Mouse (Mus musculus) heart, adult 2 months (tissue): ENCODE measurements at regions not wholly inside any gene's neighbourhood (a gene's known extent, or its start where the extent isn't known, plus 50 kb on each side); places are given as distances from the start of the nearest gene placed in this dataset.

ENCODE experiments used
- DNase-seq, 2 experiments: peaks; one replicate each; pipeline ENCODE4 v3.0.0; 2021
- H3K27ac ChIP-seq: fragments of 200-600 bp; 2 replicates; pipeline ENCODE4 v1.8.1; 2022
- H3K27me3 ChIP-seq: fragments of 200-500 bp; 2 replicates; pipeline ENCODE4 v1.6.1; 2012; ENCODE audit warnings: mild to moderate bottlenecking, low read length, inconsistent platforms, mixed read lengths; ENCODE audit not compliant: control insufficient read depth, insufficient read depth
- H3K36me3 ChIP-seq: fragments of 200-500 bp; 2 replicates; pipeline ENCODE4 v1.6.1; 2012; ENCODE audit warnings: low read length, inconsistent platforms; ENCODE audit not compliant: control insufficient read depth, insufficient read depth
- H3K4me1 ChIP-seq: fragments of 200-500 bp; 2 replicates; pipeline ENCODE4 v1.6.1; 2011; ENCODE audit warnings: low read length; ENCODE audit not compliant: control insufficient read depth, insufficient read depth
- H3K4me3 ChIP-seq: fragments of 200-600 bp; 2 replicates; pipeline ENCODE4 v1.8.1; 2022
- H3K79me2 ChIP-seq: fragments of 200-500 bp; replicated peaks from 2 replicates; pipeline ENCODE4 v1.6.1; 2012; ENCODE audit warnings: mild to moderate bottlenecking, inconsistent platforms, low read length, moderate library complexity, mixed read lengths; ENCODE audit not compliant: control insufficient read depth, insufficient read depth
- H3K9ac ChIP-seq: fragments of 200-500 bp; 2 replicates; pipeline ENCODE4 v1.6.1; 2012; ENCODE audit warnings: low read depth, mild to moderate bottlenecking, control low read depth, inconsistent platforms, low read length, mixed read lengths
- CTCF ChIP-seq: fragments of 200-600 bp; IDR thresholded peaks from 2 replicates; pipeline ENCODE4 v1.8.1; 2022; ENCODE audit warnings: antibody characterized with exemption, mild to moderate bottlenecking, moderate library complexity
- EP300 ChIP-seq: fragments of 200-500 bp; IDR thresholded peaks from 2 replicates; pipeline ENCODE4 v1.6.1; 2011; ENCODE audit warnings: low read depth, low read length, control low read depth; ENCODE audit not compliant: insufficient read depth
- POLR2A ChIP-seq: fragments of 200-500 bp; IDR thresholded peaks from 2 replicates; pipeline ENCODE4 v1.6.1; 2011; ENCODE audit warnings: mild to moderate bottlenecking, low read depth, low read length, control low read depth; ENCODE audit not compliant: insufficient read depth
- WGBS: fragments of 180-500 bp; shearing (Covaris S2); methylation state at CpG from one replicate; pipeline ENCODE4 v1.1.7; 2018; 5-methylcytosine and 5-hydroxymethylcytosine counted together
- intact Hi-C: fragments of 180-260 bp; cut with DNase I; formaldehyde crosslinking; loops from one replicate; pipeline ENCODE4 v1.15.1; 2025

GRCm38 (mm10) chr6:100968960-100969359, 135.5 kb downstream of the Ppp4r2 start:
- H3K9ac ChIP-seq: no peak overlapping the region
- no peaks in the 10 kb centered on the region for H3K27me3 ChIP-seq
- H3K4me1 ChIP-seq: peaks cover 1% of the 10 kb centered on the region; the same call in 1 of the 2 replicates
- no peaks in the 10 kb centered on the region for H3K36me3 ChIP-seq
- no peak overlapping the region for H3K27ac ChIP-seq
- H3K79me2 ChIP-seq: no peaks in the 10 kb centered on the region
- 48% methylated on average over 1 of the region's 1 CpGs for WGBS
- DNase-seq: no peak
- no peak for TF ChIP-seq POLR2A
- TF ChIP-seq CTCF: no peak
- TF ChIP-seq EP300: no peak
- H3K4me3 ChIP-seq: no peak overlapping the region
- intact Hi-C loops: no loop called here

DNA sequence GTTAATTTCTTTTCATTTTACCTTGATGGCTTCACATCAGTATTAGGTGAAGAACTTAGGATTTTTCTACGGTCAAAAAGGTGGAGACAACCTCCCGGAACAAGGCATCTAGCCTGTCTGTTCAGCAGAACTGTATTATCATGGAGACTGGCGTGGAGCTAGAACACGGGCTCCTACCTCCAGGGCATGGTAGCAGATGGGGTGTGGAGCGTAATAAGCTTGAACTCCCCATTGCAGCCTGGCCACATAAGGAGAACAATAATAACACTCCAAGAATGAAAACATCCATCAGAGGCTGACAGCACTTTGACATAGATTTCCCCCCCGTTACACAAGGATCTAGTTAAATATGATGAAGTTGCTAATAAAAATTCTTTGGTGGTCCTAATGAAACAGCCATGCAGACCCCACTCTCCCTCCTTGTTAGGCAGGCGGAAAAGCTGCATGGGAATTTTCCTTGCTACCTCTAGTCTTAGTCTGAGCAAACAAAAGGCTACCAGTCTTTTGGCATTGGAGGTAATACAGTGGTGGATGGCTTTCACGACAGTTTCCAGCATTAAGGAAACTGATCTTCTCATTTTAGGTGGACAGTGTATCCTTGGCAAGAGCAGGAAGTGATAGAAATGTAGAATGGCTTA, 137.5 kb downstream of the Ppp4r2 start:
- no peak overlapping the region for H3K27ac ChIP-seq
- DNase-seq: no peak
- H3K36me3 ChIP-seq: no peaks in the 10 kb centered on the region
- intact Hi-C loops: no loop called here
- no peak overlapping the region for H3K9ac ChIP-seq
- peaks cover 1% of the 10 kb centered on the region; the same call in 1 of the 2 replicates for H3K4me1 ChIP-seq
- TF ChIP-seq CTCF: no peak
- no peak for TF ChIP-seq EP300
- TF ChIP-seq POLR2A: no peak
- H3K4me3 ChIP-seq: no peak overlapping the region
- WGBS: 86% methylated on average over 8 of the region's 8 CpGs
- H3K27me3 ChIP-seq: no peaks in the 10 kb centered on the region
- H3K79me2 ChIP-seq: no peaks in the 10 kb centered on the region

DNA sequence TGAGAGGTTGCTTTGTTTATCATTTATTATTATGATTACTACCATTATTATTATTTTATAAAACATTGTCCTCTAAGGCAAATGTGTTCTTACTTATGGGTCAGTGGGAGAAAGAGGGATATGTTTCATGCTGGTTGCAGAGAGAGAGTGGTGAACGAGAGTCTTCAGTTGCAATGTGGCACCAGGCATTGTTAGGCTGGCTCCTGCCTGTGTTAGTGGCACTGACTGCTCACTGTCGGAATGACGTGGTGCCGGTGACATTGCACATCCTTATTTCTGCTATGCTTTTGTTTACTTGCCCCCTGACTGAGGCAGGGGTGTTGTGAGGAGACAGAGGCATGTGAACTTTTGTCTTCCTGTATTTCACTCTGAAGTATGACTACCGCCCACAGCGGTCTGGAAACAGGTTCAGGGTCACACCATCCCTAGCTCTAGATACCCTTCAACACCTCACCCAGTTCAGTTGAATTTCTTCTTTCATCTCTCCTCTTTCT, 138.1 kb downstream of the Ppp4r2 start:
- no peak overlapping the region for H3K27ac ChIP-seq
- H3K9ac ChIP-seq: no peak overlapping the region
- intact Hi-C loops: no loop called here
- 42% methylated on average over 6 of the region's 6 CpGs for WGBS
- H3K27me3 ChIP-seq: no peaks in the 10 kb centered on the region
- no peaks in the 10 kb centered on the region for H3K79me2 ChIP-seq
- peaks cover 1% of the 10 kb centered on the region; the same call in 1 of the 2 replicates for H3K4me1 ChIP-seq
- TF ChIP-seq POLR2A (no peak), EP300 (no peak), CTCF (no peak)
- DNase-seq: no peak
- H3K36me3 ChIP-seq: no peaks in the 10 kb centered on the region
- H3K4me3 ChIP-seq: no peak overlapping the region

DNA sequence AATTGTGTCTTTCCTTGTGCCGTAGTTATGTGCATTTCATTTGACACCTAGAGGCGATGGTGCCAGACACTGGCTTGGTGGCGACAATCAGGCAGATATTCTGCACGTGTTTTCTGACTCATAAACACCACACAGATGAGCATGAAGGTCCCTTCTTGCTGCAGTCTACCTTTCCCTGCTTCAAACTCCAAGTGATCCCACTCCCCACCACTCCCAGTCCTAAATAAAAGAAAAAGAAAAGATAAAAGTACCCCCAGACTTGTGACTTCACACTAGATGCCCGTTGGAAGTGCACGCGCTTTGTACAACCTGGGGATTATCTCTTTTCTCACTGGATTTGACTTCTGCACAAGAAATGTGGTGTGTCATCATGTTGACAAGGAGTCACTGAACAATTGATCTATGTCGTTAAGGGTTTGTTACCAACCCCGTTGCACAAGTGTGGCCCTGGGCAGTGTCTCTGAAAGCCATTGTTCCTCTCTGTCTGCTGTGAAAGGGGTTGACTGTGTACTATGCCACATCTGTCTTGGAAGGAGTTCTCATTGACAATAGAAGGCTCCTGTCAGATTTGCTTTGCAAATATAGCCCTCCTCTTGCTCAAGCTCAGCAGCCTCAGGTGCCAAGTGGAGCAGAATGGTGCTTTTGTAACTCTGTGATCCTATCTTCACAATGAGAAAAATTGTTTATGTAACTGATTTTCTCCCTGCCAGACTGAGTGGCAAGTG, 140.1 kb downstream of the Ppp4r2 start:
- TF ChIP-seq CTCF (no peak), POLR2A (no peak), EP300 (no peak)
- Histone ChIP-seq H3K4me3 (no peak overlapping the region), H3K36me3 (no peaks in the 10 kb centered on the region), H3K4me1 (peaks cover under 1% of the 10 kb centered on the region; the same call in 1 of the 2 replicates), H3K9ac (no peak overlapping the region), H3K79me2 (no peaks in the 10 kb centered on the region), H3K27me3 (no peaks in the 10 kb centered on the region), H3K27ac (no peak overlapping the region)
- WGBS: 83% methylated on average over 9 of the region's 9 CpGs
- intact Hi-C loops: no loop called here
- DNase-seq: no peak

GRCm38 (mm10) chr6:100974716-100975115, 141.3 kb downstream of the Ppp4r2 start:
- H3K9ac ChIP-seq: no peak overlapping the region
- DNase-seq: no peak
- intact Hi-C loops: no loop called here
- H3K79me2 ChIP-seq: no peaks in the 10 kb centered on the region
- no peak for TF ChIP-seq POLR2A
- no peak for TF ChIP-seq EP300
- TF ChIP-seq CTCF: no peak
- no peaks in the 10 kb centered on the region for H3K27me3 ChIP-seq
- H3K27ac ChIP-seq: no peak overlapping the region
- no peak overlapping the region for H3K4me3 ChIP-seq
- no peaks in the 10 kb centered on the region for H3K36me3 ChIP-seq
- WGBS: 95% methylated on average over 5 of the region's 5 CpGs
- H3K4me1 ChIP-seq: no peaks in the 10 kb centered on the region

GRCm38 (mm10) chr6:100975835-100976234, 142.4 kb downstream of the Ppp4r2 start:
- H3K36me3 ChIP-seq: no peaks in the 10 kb centered on the region
- no peak for TF ChIP-seq EP300
- no peak for TF ChIP-seq POLR2A
- TF ChIP-seq CTCF: no peak
- H3K79me2 ChIP-seq: no peaks in the 10 kb centered on the region
- DNase-seq: no peak
- no peaks in the 10 kb centered on the region for H3K4me1 ChIP-seq
- H3K27ac ChIP-seq: no peak overlapping the region
- H3K4me3 ChIP-seq: no peak overlapping the region
- H3K27me3 ChIP-seq: no peaks in the 10 kb centered on the region
- intact Hi-C loops: no loop called here
- WGBS: 48% methylated on average over 6 of the region's 6 CpGs
- H3K9ac ChIP-seq: no peak overlapping the region
